ENCODE assay signal across 26 mouse cellular contexts in genomic region chr14:16509825-16510224, GRCm38 (mm10).
DNase-seq lines count a peak whose midpoint lies in the region; ATAC-seq lines count a peak whose summit lies in the region.
"Had no signal": no experiment of that assay in that cellular context is flagged by ENCODE, and none has a peak within 500 bp of the region (broad histone marks: within the 10 kb centered on the region; RNA-seq: fewer than 3 reads in every experiment).

No protein-coding gene starts in this region.

- ATAC-seq in heart, embryonic 13.5 days (ENCODE audit: extremely low read depth, insufficient number of reproducible peaks, low FRiP score, low TSS enrichment) = no peak
- ATAC-seq in embryonic facial prominence, embryonic 15.5 days (ENCODE audit: insufficient number of reproducible peaks, low FRiP score, low TSS enrichment, low read depth) = peak; percentile 47; the same call in 1 of the 2 replicates
- ATAC-seq: forebrain, embryonic 15.5 days; inflammation-experienced regulatory T-cells, adult 6 months had no signal

- H3K4me3 ChIP-seq in heart, embryonic 13.5 days = no peak overlapping the region
- no peak overlapping the region for H3K4me3 ChIP-seq in heart, embryonic 10.5 days
- H3K4me3 ChIP-seq in embryonic facial prominence, embryonic 15.5 days (replicated peaks) = no peak overlapping the region
- H3K4me3 ChIP-seq: forebrain, embryonic 10.5 days; forebrain, embryonic 15.5 days; hindbrain, embryonic 10.5 days; hindbrain, embryonic 15.5 days; layer of hippocampus, adult 2 months; limb, embryonic 15.5 days; liver, embryonic 13.5 days had no signal

- DNase-seq in cerebellum, postnatal 25 days = peak; percentile 19 to 29
- no peak for DNase-seq in cerebellum, postnatal 36 days
- DNase-seq in heart, embryonic 10.5 days (ENCODE audit: low spot score) = no peak
- DNase-seq in brain, adult 2 months (ENCODE audit: low read depth, low spot score) = peak; percentile 61
- DNase-seq in thymus, postnatal 0 days (ENCODE audit: low spot score) = no peak
- DNase-seq in right cerebral cortex, adult 2 months (ENCODE audit: low spot score in 2 of 2) = no peak
- DNase-seq: adrenal gland, adult 8-10 months; B cell, adult 2 months; cerebellum, adult 8-10 months; gastrocnemius, postnatal 14 days; heart, adult 18-20 months; heart, postnatal 14 days; liver, embryonic 13.5 days; lung, adult 18-20 months; lung, postnatal 14 days; midbrain, embryonic 14.5 days; right cerebral cortex, postnatal 14 days had no signal

- H3K36me3 ChIP-seq in heart, embryonic 13.5 days = peaks cover 24% of the 10 kb centered on the region
- peaks cover 10% of the 10 kb centered on the region for H3K36me3 ChIP-seq in heart, embryonic 10.5 days
- H3K36me3 ChIP-seq in embryonic facial prominence, embryonic 15.5 days = no peaks in the 10 kb centered on the region; the same call in 1 of the 2 replicates
- H3K36me3 ChIP-seq: forebrain, embryonic 15.5 days; hindbrain, embryonic 10.5 days; limb, embryonic 15.5 days; liver, embryonic 13.5 days had no signal

- peaks cover 9% of the 10 kb centered on the region for H3K4me1 ChIP-seq in heart, embryonic 13.5 days
- no peaks in the 10 kb centered on the region for H3K4me1 ChIP-seq in heart, embryonic 10.5 days
- peaks cover 15% of the 10 kb centered on the region; the same call in 1 of the 2 replicates for H3K4me1 ChIP-seq in embryonic facial prominence, embryonic 15.5 days
- H3K4me1 ChIP-seq: forebrain, embryonic 10.5 days; forebrain, embryonic 15.5 days; hindbrain, embryonic 10.5 days; hindbrain, embryonic 15.5 days; liver, embryonic 13.5 days had no signal

- H3K27ac ChIP-seq in heart, embryonic 13.5 days (replicated peaks) = no peak overlapping the region
- no peak overlapping the region for H3K27ac ChIP-seq in heart, embryonic 10.5 days
- no peak overlapping the region for H3K27ac ChIP-seq in embryonic facial prominence, embryonic 15.5 days (replicated peaks)
- H3K27ac ChIP-seq: forebrain, embryonic 10.5 days; forebrain, embryonic 15.5 days; hindbrain, embryonic 10.5 days; hindbrain, embryonic 15.5 days; layer of hippocampus, adult 2 months; limb, embryonic 15.5 days; liver, embryonic 13.5 days had no signal

- no peaks in the 10 kb centered on the region for H3K27me3 ChIP-seq in heart, embryonic 13.5 days (replicated peaks)
- H3K27me3 ChIP-seq in heart, embryonic 10.5 days (ENCODE audit: insufficient read depth, poor library complexity, severe bottlenecking) = no peaks in the 10 kb centered on the region
- H3K27me3 ChIP-seq in embryonic facial prominence, embryonic 15.5 days = no peaks in the 10 kb centered on the region
- H3K27me3 ChIP-seq: forebrain, embryonic 15.5 days; hindbrain, embryonic 15.5 days; limb, embryonic 15.5 days; liver, embryonic 13.5 days had no signal

- 53% methylated on average over 4 of the region's 4 CpGs for WGBS in heart, embryonic 13.5 days
- WGBS in heart, embryonic 10.5 days = 69% methylated on average over 4 of the region's 4 CpGs
- WGBS in embryonic facial prominence, embryonic 15.5 days = 26% methylated on average over 4 of the region's 4 CpGs

- H3K9me3 ChIP-seq in heart, embryonic 13.5 days = peaks cover 4% of the 10 kb centered on the region; the same call in 1 of the 2 replicates
- H3K9me3 ChIP-seq in heart, embryonic 10.5 days = no peaks in the 10 kb centered on the region
- no peaks in the 10 kb centered on the region for H3K9me3 ChIP-seq in embryonic facial prominence, embryonic 15.5 days (replicated peaks)
- H3K9me3 ChIP-seq: forebrain, embryonic 10.5 days; forebrain, embryonic 15.5 days; hindbrain, embryonic 10.5 days; hindbrain, embryonic 15.5 days; limb, embryonic 15.5 days; liver, embryonic 13.5 days had no signal

- H3K9ac ChIP-seq in heart, embryonic 13.5 days = 0 out of 2 replicates have a peak overlapping the region, but pooled peaks have one; percentile 19
- no peak overlapping the region for H3K9ac ChIP-seq in embryonic facial prominence, embryonic 15.5 days
- H3K9ac ChIP-seq: forebrain, embryonic 15.5 days; hindbrain, embryonic 15.5 days; limb, embryonic 15.5 days; liver, embryonic 13.5 days had no signal

- H3K4me2 ChIP-seq in heart, embryonic 13.5 days = no peak overlapping the region
- no peak overlapping the region for H3K4me2 ChIP-seq in embryonic facial prominence, embryonic 15.5 days (replicated peaks)
- H3K4me2 ChIP-seq: forebrain, embryonic 15.5 days; hindbrain, embryonic 15.5 days; limb, embryonic 15.5 days; liver, embryonic 13.5 days had no signal

Comparison
In these comparisons a context has a peak if more than half of its experiments do, and no peak if none do; other contexts are left out.
1. DNase-seq: peak in cerebellum, postnatal 25 days (2 of 2) and brain, adult 2 months (single experiment); none in cerebellum, postnatal 36 days (0 of 2), heart, embryonic 10.5 days (single experiment), thymus, postnatal 0 days (single experiment) and right cerebral cortex, adult 2 months (0 of 2).